Mouse (Mus musculus): Measurements from ENCODE around the gene Spata20.

Gene Spata20

DNA sequence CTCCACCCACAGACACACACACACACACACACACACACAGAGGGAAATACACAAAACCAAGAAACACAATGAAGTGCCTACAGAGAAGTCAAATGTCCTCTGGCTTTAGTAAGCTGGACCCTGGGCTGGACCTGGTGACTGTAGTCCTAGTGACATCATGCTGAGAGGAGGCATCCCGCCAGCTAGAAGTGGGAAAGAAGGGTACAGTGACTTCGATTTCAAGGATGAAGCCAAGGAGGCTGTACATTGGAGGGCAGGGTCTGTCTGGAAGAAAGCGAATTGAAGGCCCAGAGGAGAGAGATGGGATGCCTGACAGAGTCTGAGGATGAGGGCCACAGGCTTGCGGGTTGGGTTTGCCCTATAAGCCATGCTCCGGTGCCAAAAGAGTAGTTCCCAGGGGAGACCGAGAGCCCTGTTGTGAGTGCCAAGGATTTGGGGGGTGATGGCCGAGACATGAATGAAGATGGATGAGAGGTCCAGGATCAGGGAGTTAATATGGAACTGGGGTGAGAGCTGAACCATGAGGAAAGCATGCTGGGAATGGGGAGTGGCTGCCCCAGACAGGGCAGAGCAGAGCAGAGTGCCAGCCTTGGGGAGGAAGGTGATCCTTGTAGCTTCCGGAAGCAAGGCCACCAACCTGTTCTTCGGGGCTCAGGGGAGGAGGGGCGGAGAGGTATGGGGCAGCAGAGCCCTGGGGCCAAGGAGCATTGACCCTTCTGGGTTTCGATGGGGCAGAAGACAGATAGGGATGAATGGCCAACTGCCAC, 3.0 kb upstream of the Spata20 start:
- no peak for TF ChIP-seq POU5F1 (IDR thresholded peaks at IDR 0.05; ENCODE audit: borderline replicate concordance, low read length)
- no peak for TF ChIP-seq NANOG (IDR thresholded peaks at IDR 0.05; ENCODE audit: borderline replicate concordance, low read length)
- no peak for TF ChIP-seq CTCF (conservative IDR thresholded peaks at IDR 0.05; ENCODE audit: low read length)
- H3K36me3 ChIP-seq (ENCODE audit: insufficient read depth, low read length) = no peaks in the 10 kb centered on the region
- H3K4me3 ChIP-seq (replicated peaks; ENCODE audit: low read length) = no peak overlapping the region
- H3K27me3 ChIP-seq (ENCODE audit: insufficient read depth, low read length) = peaks cover 95% of the 10 kb centered on the region
- H3K4me1 ChIP-seq (replicated peaks; ENCODE audit: low read depth, low read length) = peaks cover 22% of the 10 kb centered on the region
- no peaks in the 10 kb centered on the region for H3K9me3 ChIP-seq (ENCODE audit: low read length)

DNA sequence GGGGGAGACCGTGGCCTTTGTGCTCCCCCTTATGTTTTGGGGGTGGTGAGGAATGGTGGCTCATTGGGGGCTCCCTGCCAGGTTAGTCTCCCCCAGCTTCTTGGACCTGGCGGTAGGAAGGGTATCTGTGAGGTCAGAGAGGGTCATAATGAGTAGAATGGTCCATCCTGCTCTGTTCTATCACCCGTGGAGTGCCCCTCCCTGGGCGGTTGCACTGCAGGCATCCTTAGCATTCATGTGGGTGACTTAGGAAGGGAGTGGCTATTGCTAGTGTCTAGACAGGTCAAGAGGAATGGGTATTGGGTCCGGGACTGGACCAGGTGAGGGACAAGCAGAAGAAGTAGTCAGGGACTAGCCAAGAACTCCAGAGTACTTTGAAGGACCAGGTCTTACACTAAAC, 756 bp downstream of the Spata20 start:
- H3K27me3 ChIP-seq (ENCODE audit: insufficient read depth, low read length) = peaks cover 80% of the 10 kb centered on the region
- TF ChIP-seq CTCF (conservative IDR thresholded peaks at IDR 0.05; ENCODE audit: low read length) (no peak), NANOG (IDR thresholded peaks at IDR 0.05; ENCODE audit: borderline replicate concordance, low read length) (no peak), POU5F1 (IDR thresholded peaks at IDR 0.05; ENCODE audit: borderline replicate concordance, low read length) (no peak)
- H3K9me3 ChIP-seq (ENCODE audit: low read length) = no peaks in the 10 kb centered on the region
- H3K4me3 ChIP-seq (replicated peaks; ENCODE audit: low read length) = no peak overlapping the region
- H3K4me1 ChIP-seq (replicated peaks; ENCODE audit: low read depth, low read length) = peaks cover 16% of the 10 kb centered on the region
- no peaks in the 10 kb centered on the region for H3K36me3 ChIP-seq (ENCODE audit: insufficient read depth, low read length)

DNA sequence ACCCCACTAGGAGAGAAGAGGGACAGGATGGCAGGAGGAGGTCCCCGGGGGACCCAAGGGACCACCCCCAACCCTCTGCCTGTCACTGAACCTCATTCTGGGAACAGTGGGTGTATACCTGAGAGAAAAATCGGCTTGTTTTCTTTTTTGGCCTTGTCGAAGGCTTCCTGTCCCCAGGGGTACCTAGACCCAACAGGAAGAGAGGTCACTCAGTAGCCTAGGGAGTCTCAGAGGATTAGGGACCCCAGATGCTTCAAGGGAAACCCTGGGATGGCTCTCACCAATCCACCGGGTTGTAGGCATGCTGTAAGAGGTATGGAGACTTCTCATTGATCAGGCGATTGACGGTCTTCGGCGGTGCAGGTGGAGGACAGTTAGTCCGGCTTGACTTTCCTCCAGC, 1.3 kb downstream of the Spata20 start:
- Histone ChIP-seq H3K9me3 (ENCODE audit: low read length) (no peaks in the 10 kb centered on the region), H3K36me3 (ENCODE audit: insufficient read depth, low read length) (no peaks in the 10 kb centered on the region), H3K4me1 (replicated peaks; ENCODE audit: low read depth, low read length) (peaks cover 16% of the 10 kb centered on the region), H3K27me3 (ENCODE audit: insufficient read depth, low read length) (peaks cover 77% of the 10 kb centered on the region), H3K4me3 (replicated peaks; ENCODE audit: low read length) (no peak overlapping the region)
- TF ChIP-seq POU5F1 (IDR thresholded peaks at IDR 0.05; ENCODE audit: borderline replicate concordance, low read length) (no peak), NANOG (IDR thresholded peaks at IDR 0.05; ENCODE audit: borderline replicate concordance, low read length) (no peak), CTCF (conservative IDR thresholded peaks at IDR 0.05; ENCODE audit: low read length) (no peak)

DNA sequence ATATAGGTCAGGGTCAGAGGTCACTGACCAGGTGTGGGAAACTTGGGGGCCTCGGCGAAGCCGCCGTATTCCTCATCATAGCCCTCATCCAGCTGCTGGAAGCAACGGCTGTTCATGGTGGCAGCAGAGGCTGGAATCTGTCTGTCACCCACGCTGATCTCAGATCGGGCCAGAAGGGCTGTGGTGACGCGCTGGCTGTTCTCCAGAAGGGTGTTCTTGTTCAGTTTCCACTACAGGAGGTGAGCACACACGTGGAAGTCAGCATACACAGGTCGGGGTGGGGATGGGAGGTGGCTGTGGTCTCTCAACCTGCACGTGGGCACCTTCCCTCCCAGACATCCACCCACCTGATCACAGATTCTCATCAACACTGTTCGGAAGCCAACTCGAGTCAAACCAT, 2.1 kb downstream of the Spata20 start:
- no peak for TF ChIP-seq CTCF (conservative IDR thresholded peaks at IDR 0.05; ENCODE audit: low read length)
- TF ChIP-seq NANOG (IDR thresholded peaks at IDR 0.05; ENCODE audit: borderline replicate concordance, low read length) = no peak
- TF ChIP-seq POU5F1 (IDR thresholded peaks at IDR 0.05; ENCODE audit: borderline replicate concordance, low read length) = no peak
- 0 out of 2 replicates have a peak overlapping the region, but pooled peaks have one; percentile 13 for H3K4me3 ChIP-seq (replicated peaks; ENCODE audit: low read length)

DNA sequence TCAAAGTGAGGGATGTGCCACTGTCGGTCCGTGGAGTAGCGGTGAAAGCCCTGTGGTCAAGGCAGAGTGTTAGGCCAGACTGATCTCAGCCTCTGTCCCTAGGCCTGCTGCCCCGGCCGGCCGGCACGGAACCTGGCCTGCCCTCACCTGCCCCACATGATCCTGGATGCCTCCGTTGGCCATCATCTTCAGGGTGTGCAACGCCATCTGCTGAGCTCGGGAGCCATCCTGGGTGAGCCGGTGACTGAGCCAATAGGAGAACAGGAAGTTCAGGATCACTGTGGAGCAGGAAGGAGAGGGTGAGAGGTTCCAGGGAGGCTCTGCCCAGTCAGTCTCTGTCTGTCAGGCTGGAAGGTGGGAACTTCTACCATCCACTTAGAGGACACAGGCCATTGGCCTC, 2.5 kb downstream of the Spata20 start:
- 0 out of 2 replicates have a peak overlapping the region, but pooled peaks have one; percentile 13 for H3K4me3 ChIP-seq (replicated peaks; ENCODE audit: low read length)
- H3K9me3 ChIP-seq (ENCODE audit: low read length) = no peaks in the 10 kb centered on the region
- no peaks in the 10 kb centered on the region for H3K36me3 ChIP-seq (ENCODE audit: insufficient read depth, low read length)
- peaks cover 77% of the 10 kb centered on the region for H3K27me3 ChIP-seq (ENCODE audit: insufficient read depth, low read length)
- no peak for TF ChIP-seq NANOG (IDR thresholded peaks at IDR 0.05; ENCODE audit: borderline replicate concordance, low read length)
- no peak for TF ChIP-seq CTCF (conservative IDR thresholded peaks at IDR 0.05; ENCODE audit: low read length)
- no peak for TF ChIP-seq POU5F1 (IDR thresholded peaks at IDR 0.05; ENCODE audit: borderline replicate concordance, low read length)
- H3K4me1 ChIP-seq (replicated peaks; ENCODE audit: low read depth, low read length) = peaks cover 16% of the 10 kb centered on the region

More for the DNA sequence above, 2.1 kb downstream of the Spata20 start:
- H3K4me1 ChIP-seq (replicated peaks; ENCODE audit: low read depth, low read length) = peaks cover 16% of the 10 kb centered on the region
- H3K27me3 ChIP-seq (ENCODE audit: insufficient read depth, low read length) = peaks cover 76% of the 10 kb centered on the region
- H3K36me3 ChIP-seq (ENCODE audit: insufficient read depth, low read length) = no peaks in the 10 kb centered on the region
- no peaks in the 10 kb centered on the region for H3K9me3 ChIP-seq (ENCODE audit: low read length)

DNA sequence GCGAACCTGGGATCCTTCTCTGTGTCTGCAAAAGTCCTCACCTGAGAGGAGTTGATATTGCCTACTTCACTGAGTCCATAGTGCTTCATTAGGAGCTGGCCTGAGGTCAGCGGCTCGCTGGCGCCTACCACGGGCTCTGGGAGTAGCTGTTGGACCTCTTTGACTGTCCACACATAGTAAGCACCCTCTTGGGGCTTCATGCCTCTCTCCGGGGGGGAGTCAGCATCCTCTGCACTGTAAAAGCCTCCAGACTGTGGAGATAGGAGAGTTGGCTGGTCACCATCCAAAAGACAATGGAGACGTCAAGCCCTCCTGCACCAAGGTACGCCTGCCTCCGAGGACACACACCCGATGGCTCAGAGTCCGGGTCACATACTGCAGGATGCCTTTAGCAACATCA, 3.2 kb downstream of the Spata20 start:
- Histone ChIP-seq H3K4me1 (replicated peaks; ENCODE audit: low read depth, low read length) (peaks cover 16% of the 10 kb centered on the region), H3K27me3 (ENCODE audit: insufficient read depth, low read length) (peaks cover 77% of the 10 kb centered on the region), H3K9me3 (ENCODE audit: low read length) (no peaks in the 10 kb centered on the region), H3K4me3 (replicated peaks; ENCODE audit: low read length) (no peak overlapping the region), H3K36me3 (ENCODE audit: insufficient read depth, low read length) (no peaks in the 10 kb centered on the region)
- TF ChIP-seq POU5F1 (IDR thresholded peaks at IDR 0.05; ENCODE audit: borderline replicate concordance, low read length) (no peak), CTCF (conservative IDR thresholded peaks at IDR 0.05; ENCODE audit: low read length) (no peak), NANOG (IDR thresholded peaks at IDR 0.05; ENCODE audit: borderline replicate concordance, low read length) (no peak)

DNA sequence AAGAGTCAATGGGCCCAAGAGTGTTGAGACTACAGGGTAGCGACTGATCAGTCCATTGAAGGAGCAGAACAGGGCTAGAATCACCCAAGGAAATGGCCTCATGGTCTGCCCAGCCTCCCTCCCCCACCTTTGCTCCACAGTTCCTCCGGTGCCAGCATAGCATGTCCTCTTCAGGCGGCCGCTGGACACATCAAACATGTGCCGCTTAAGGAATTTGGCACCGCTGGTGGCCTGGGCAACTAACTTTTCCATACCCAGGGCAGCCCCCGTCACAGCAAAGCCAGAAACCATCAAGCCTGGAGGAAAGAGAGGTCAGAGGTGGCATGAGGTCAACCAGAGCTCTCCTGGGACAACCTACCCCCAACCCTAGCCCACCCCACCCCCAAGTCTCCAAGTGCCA, 4.0 kb downstream of the Spata20 start:
- H3K9me3 ChIP-seq (ENCODE audit: low read length) = no peaks in the 10 kb centered on the region
- TF ChIP-seq NANOG (IDR thresholded peaks at IDR 0.05; ENCODE audit: borderline replicate concordance, low read length) (no peak), CTCF (conservative IDR thresholded peaks at IDR 0.05; ENCODE audit: low read length) (no peak), POU5F1 (IDR thresholded peaks at IDR 0.05; ENCODE audit: borderline replicate concordance, low read length) (no peak)
- no peak overlapping the region for H3K4me3 ChIP-seq (replicated peaks; ENCODE audit: low read length)
- peaks cover 77% of the 10 kb centered on the region for H3K27me3 ChIP-seq (ENCODE audit: insufficient read depth, low read length)
- peaks cover 16% of the 10 kb centered on the region for H3K4me1 ChIP-seq (replicated peaks; ENCODE audit: low read depth, low read length)
- H3K36me3 ChIP-seq (ENCODE audit: insufficient read depth, low read length) = no peaks in the 10 kb centered on the region

DNA sequence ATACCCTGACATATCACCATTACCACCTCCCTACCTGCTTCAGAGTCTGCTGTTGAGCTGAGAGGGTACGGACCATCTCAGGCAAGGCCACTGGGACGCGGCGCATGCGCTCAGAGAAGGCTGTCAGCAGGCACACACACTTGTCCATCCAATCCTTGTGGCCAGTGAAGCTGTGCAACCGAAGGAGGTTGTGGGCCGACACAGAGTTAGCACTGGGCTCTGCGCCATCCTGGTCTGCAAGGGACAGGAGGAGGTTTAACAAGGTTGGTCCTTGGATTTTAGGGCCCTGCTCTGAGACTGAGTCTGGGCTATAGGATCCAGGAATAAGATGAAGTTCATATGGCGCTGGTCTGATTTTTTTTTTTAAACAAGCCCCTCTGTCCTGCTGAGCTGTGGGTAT, 5.6 kb downstream of the Spata20 start:
- Histone ChIP-seq H3K4me1 (replicated peaks; ENCODE audit: low read depth, low read length) (peaks cover 19% of the 10 kb centered on the region), H3K36me3 (ENCODE audit: insufficient read depth, low read length) (no peaks in the 10 kb centered on the region), H3K9me3 (ENCODE audit: low read length) (no peaks in the 10 kb centered on the region), H3K4me3 (replicated peaks; ENCODE audit: low read length) (no peak overlapping the region), H3K27me3 (ENCODE audit: insufficient read depth, low read length) (peaks cover 79% of the 10 kb centered on the region)
- no peak for TF ChIP-seq NANOG (IDR thresholded peaks at IDR 0.05; ENCODE audit: borderline replicate concordance, low read length)
- no peak for TF ChIP-seq POU5F1 (IDR thresholded peaks at IDR 0.05; ENCODE audit: borderline replicate concordance, low read length)
- no peak for TF ChIP-seq CTCF (conservative IDR thresholded peaks at IDR 0.05; ENCODE audit: low read length)

Measured in E14TG2a.4 (cell line).